Mouse (Mus musculus) MEL (cell line): ENCODE results near the gene Ptpn12. TPM values are rescaled to one million over a fixed set of nuclear protein-coding genes. Genes with fewer than 3 reads are reported as not detected.
A peak's percentile ranks its signal among the peaks of the same experiment; 100 is the strongest.

Experiments
- DNase-seq: peaks from one replicate; pipeline ENCODE4 v3.0.0; 2011; ENCODE audit warnings: low read depth, low spot score
- H3K27ac ChIP-seq: 2 replicates; pipeline ENCODE4 v1.5.1; 2012; ENCODE audit warnings: low read depth, mild to moderate bottlenecking, control low read depth, low read length, moderate library complexity; ENCODE audit not compliant: control insufficient read depth
- H3K27me3 ChIP-seq, 2 experiments: fragments of 150-350 bp in 1 of 2; sonication (generic) in 1 of 2; 2 replicates each; pipeline ENCODE4 v1.6.1; 2012; ENCODE audit warnings: low read length in 2 of 2, mild to moderate bottlenecking in 2 of 2, improper control_type of control experiment in 1 of 2, moderate library complexity in 1 of 2; ENCODE audit not compliant: insufficient read depth in 2 of 2, control insufficient read depth in 1 of 2
- H3K36me3 ChIP-seq, 2 experiments: 2 replicates each; pipeline ENCODE4 v1.6.1; 2012 to 2014; ENCODE audit warnings: low read length in 2 of 2, improper control_type of control experiment in 1 of 2, inconsistent platforms in 1 of 2, mild to moderate bottlenecking in 1 of 2; ENCODE audit not compliant: insufficient read depth in 2 of 2, control insufficient read depth in 1 of 2
- H3K4me1 ChIP-seq, 2 experiments: fragments of 150-350 bp in 1 of 2; sonication (generic) in 1 of 2; 2 replicates each; pipeline ENCODE4 v1.6.1; 2012; ENCODE audit warnings: low read length in 2 of 2, improper control_type of control experiment in 1 of 2, mild to moderate bottlenecking in 1 of 2; ENCODE audit not compliant: insufficient read depth in 2 of 2, control insufficient read depth in 1 of 2
- H3K4me3 ChIP-seq, 2 experiments: fragments of 150-350 bp in 1 of 2; sonication (generic) in 1 of 2; 2 replicates each; pipeline ENCODE4 v1.5.1; 2012; ENCODE audit warnings: low read depth in 2 of 2, low read length in 2 of 2, mild to moderate bottlenecking in 2 of 2, moderate library complexity in 2 of 2, control low read depth in 1 of 2, improper control_type of control experiment in 1 of 2; ENCODE audit not compliant: control insufficient read depth in 1 of 2, insufficient read depth in 1 of 2
- H3K79me2 ChIP-seq: 2 replicates; pipeline ENCODE4 v1.6.1; 2012; ENCODE audit warnings: mild to moderate bottlenecking, low read length, moderate library complexity; ENCODE audit not compliant: control insufficient read depth, poor library complexity, insufficient read depth
- H3K9ac ChIP-seq: 2 replicates; pipeline ENCODE4 v1.6.1; 2012; ENCODE audit warnings: low read depth, mild to moderate bottlenecking, control low read depth, low read length, moderate library complexity; ENCODE audit not compliant: control insufficient read depth, poor library complexity, severe bottlenecking
- H3K9me3 ChIP-seq: fragments of 150-350 bp; sonication (generic); replicated peaks from 2 replicates; pipeline ENCODE4 v1.6.1; 2012; ENCODE audit warnings: mild to moderate bottlenecking, low read length, improper control_type of control experiment, moderate library complexity; ENCODE audit not compliant: insufficient read depth
- BHLHE40 ChIP-seq: IDR thresholded peaks from 2 replicates; pipeline ENCODE4 v1.6.1; 2012; ENCODE audit warnings: low read depth, mild to moderate bottlenecking, inconsistent platforms, low read length, improper control_type of control experiment, borderline replicate concordance
- CHD2 ChIP-seq: IDR thresholded peaks from 2 replicates; pipeline ENCODE4 v1.6.1; 2011; ENCODE audit warnings: low read length, improper control_type of control experiment
- CTCF ChIP-seq, 3 experiments: IDR thresholded peaks in 2 of 3; conservative IDR thresholded peaks in 1 of 3; 2 replicates each; pipeline ENCODE4 v1.5.1; 2011 to 2012; ENCODE audit warnings: low read length in 3 of 3, low read depth in 2 of 3, mild to moderate bottlenecking in 2 of 3, improper control_type of control experiment in 1 of 3, inconsistent platforms in 1 of 3, mixed read lengths in 1 of 3, moderate library complexity in 1 of 3; ENCODE audit not compliant: control insufficient read depth in 1 of 3, insufficient read depth in 1 of 3, poor library complexity in 1 of 3, severe bottlenecking in 1 of 3
- E2F4 ChIP-seq: IDR thresholded peaks from 2 replicates; pipeline ENCODE4 v1.6.1; 2011; ENCODE audit warnings: low read depth, low read length, improper control_type of control experiment, borderline replicate concordance
- ELF1 ChIP-seq: IDR thresholded peaks from 2 replicates; pipeline ENCODE4 v1.6.1; 2014; ENCODE audit warnings: low read depth, mild to moderate bottlenecking, inconsistent platforms, low read length, improper control_type of control experiment, moderate library complexity
- EP300 ChIP-seq, 2 experiments: IDR thresholded peaks; 2 replicates each; pipeline ENCODE4 v1.6.1; 2011; ENCODE audit warnings: improper control_type of control experiment in 2 of 2, low read length in 2 of 2, low read depth in 1 of 2, mild to moderate bottlenecking in 1 of 2
- ETS1 ChIP-seq: IDR thresholded peaks from 2 replicates; pipeline ENCODE4 v1.6.1; 2012; ENCODE audit warnings: low read depth, mild to moderate bottlenecking, inconsistent platforms, low read length, improper control_type of control experiment, moderate library complexity
- GABPA ChIP-seq: IDR thresholded peaks from 2 replicates; pipeline ENCODE4 v1.6.1; 2012; ENCODE audit warnings: low read depth, mild to moderate bottlenecking, inconsistent platforms, low read length, improper control_type of control experiment, moderate library complexity
- HCFC1 ChIP-seq: IDR thresholded peaks from 2 replicates; pipeline ENCODE4 v1.6.1; 2012; ENCODE audit warnings: low read depth, mild to moderate bottlenecking, inconsistent platforms, low read length, improper control_type of control experiment, moderate library complexity
- JUND ChIP-seq: IDR thresholded peaks from 2 replicates; pipeline ENCODE4 v1.6.1; 2011; ENCODE audit warnings: low read depth, mild to moderate bottlenecking, improper control_type of control experiment, low read length
- KAT2A ChIP-seq: conservative IDR thresholded peaks from 2 replicates; pipeline ENCODE4 v1.6.1; 2012; ENCODE audit warnings: low read depth, low read length, improper control_type of control experiment, inconsistent platforms
- MAFK ChIP-seq: IDR thresholded peaks from 2 replicates; pipeline ENCODE4 v1.6.1; 2011; ENCODE audit warnings: low read depth, mild to moderate bottlenecking, low read length, improper control_type of control experiment, borderline replicate concordance
- MAX ChIP-seq: IDR thresholded peaks from 2 replicates; pipeline ENCODE4 v1.6.1; 2011; ENCODE audit warnings: low read length, improper control_type of control experiment
- MAZ ChIP-seq: IDR thresholded peaks from 2 replicates; pipeline ENCODE4 v1.6.1; 2012; ENCODE audit warnings: low read depth, mild to moderate bottlenecking, inconsistent platforms, low read length, improper control_type of control experiment
- MEF2A ChIP-seq: IDR thresholded peaks from 2 replicates; pipeline ENCODE4 v1.6.1; 2014; ENCODE audit warnings: low read depth, mild to moderate bottlenecking, inconsistent platforms, low read length, improper control_type of control experiment; ENCODE audit not compliant: poor library complexity, insufficient replicate concordance, severe bottlenecking; ENCODE audit errors: extremely low read depth
- MXI1 ChIP-seq: IDR thresholded peaks from 2 replicates; pipeline ENCODE4 v1.6.1; 2011; ENCODE audit warnings: mild to moderate bottlenecking, low read depth, low read length, improper control_type of control experiment
- MYB ChIP-seq: IDR thresholded peaks from 2 replicates; pipeline ENCODE4 v1.6.1; 2011; ENCODE audit warnings: mild to moderate bottlenecking, low read depth, low read length, improper control_type of control experiment
- MYC ChIP-seq: IDR thresholded peaks from 2 replicates; pipeline ENCODE4 v1.6.1; 2011; ENCODE audit warnings: low read depth, mild to moderate bottlenecking, low read length, improper control_type of control experiment, moderate library complexity
- NELFE ChIP-seq: IDR thresholded peaks from 2 replicates; pipeline ENCODE4 v1.6.1; 2011; ENCODE audit warnings: low read depth, low read length, improper control_type of control experiment
- NRF1 ChIP-seq: IDR thresholded peaks from 2 replicates; pipeline ENCODE4 v1.6.1; 2014; ENCODE audit warnings: low read depth, mild to moderate bottlenecking, inconsistent platforms, low read length, improper control_type of control experiment, moderate library complexity; ENCODE audit not compliant: poor library complexity, insufficient read depth, severe bottlenecking
- POLR2AphosphoS2 ChIP-seq: IDR thresholded peaks from 2 replicates; pipeline ENCODE4 v1.6.1; 2011; ENCODE audit warnings: low read length, improper control_type of control experiment
- POLR2AphosphoS5 ChIP-seq: IDR thresholded peaks from 2 replicates; pipeline ENCODE4 v1.6.1; 2012; ENCODE audit warnings: low read depth, borderline replicate concordance, mild to moderate bottlenecking, inconsistent platforms, low read length, moderate library complexity, mixed read lengths
- RAD21 ChIP-seq: IDR thresholded peaks from 2 replicates; pipeline ENCODE4 v1.6.1; 2011; ENCODE audit warnings: mild to moderate bottlenecking, low read depth, low read length, improper control_type of control experiment
- RCOR1 ChIP-seq: IDR thresholded peaks from 2 replicates; pipeline ENCODE4 v1.6.1; 2012; ENCODE audit warnings: low read depth, mild to moderate bottlenecking, inconsistent platforms, low read length, improper control_type of control experiment
- SMC3 ChIP-seq: IDR thresholded peaks from 2 replicates; pipeline ENCODE4 v1.6.1; 2011; ENCODE audit warnings: low read depth, low read length, improper control_type of control experiment
- TAL1 ChIP-seq: IDR thresholded peaks from 2 replicates; pipeline ENCODE4 v1.6.1; 2012; ENCODE audit warnings: mild to moderate bottlenecking, inconsistent platforms, low read length, moderate library complexity, mixed read lengths
- TBP ChIP-seq: IDR thresholded peaks from 2 replicates; pipeline ENCODE4 v1.8.0; 2011; ENCODE audit warnings: low read depth, low read length, improper control_type of control experiment
- TCF12 ChIP-seq: IDR thresholded peaks from 2 replicates; pipeline ENCODE4 v1.6.1; 2014; ENCODE audit warnings: low read depth, mild to moderate bottlenecking, inconsistent platforms, low read length, improper control_type of control experiment, moderate library complexity
- UBTF ChIP-seq: IDR thresholded peaks from 2 replicates; pipeline ENCODE4 v1.6.1; 2012; ENCODE audit warnings: low read depth, mild to moderate bottlenecking, inconsistent platforms, low read length, improper control_type of control experiment, moderate library complexity, borderline replicate concordance; ENCODE audit not compliant: insufficient read depth
- USF1 ChIP-seq: IDR thresholded peaks from 2 replicates; pipeline ENCODE4 v1.6.1; 2014; ENCODE audit warnings: low read depth, mild to moderate bottlenecking, inconsistent platforms, low read length, improper control_type of control experiment, moderate library complexity
- USF2 ChIP-seq, 2 experiments: IDR thresholded peaks; 2 replicates each; pipeline ENCODE4 v1.6.1; 2011 to 2012; ENCODE audit warnings: improper control_type of control experiment in 2 of 2, low read length in 2 of 2, borderline replicate concordance in 1 of 2, inconsistent platforms in 1 of 2, low read depth in 1 of 2, mild to moderate bottlenecking in 1 of 2; ENCODE audit not compliant: insufficient read depth in 1 of 2
- ZC3H11A ChIP-seq: IDR thresholded peaks from 2 replicates; pipeline ENCODE4 v1.6.1; 2012; ENCODE audit warnings: low read depth, mild to moderate bottlenecking, inconsistent platforms, low read length, improper control_type of control experiment
- ZKSCAN1 ChIP-seq: IDR thresholded peaks from 2 replicates; pipeline ENCODE4 v1.6.1; 2012; ENCODE audit warnings: low read depth, mild to moderate bottlenecking, inconsistent platforms, low read length, improper control_type of control experiment, moderate library complexity
- ZNF384 ChIP-seq: IDR thresholded peaks from 2 replicates; pipeline ENCODE4 v1.6.1; 2012; ENCODE audit warnings: low read depth, mild to moderate bottlenecking, inconsistent platforms, low read length, improper control_type of control experiment
- polyA plus RNA-seq, 2 experiments: library from polyadenylated mRNA; stranded (reverse) in 1 of 2; unstranded in 1 of 2; fragments of >175 nt in 1 of 2; fragments of >200 nt in 1 of 2; gene quantifications; 2 replicates each; pipeline versions ENCODE4 v1.2.1 to v1.2.4; 2012; ENCODE audit warnings: low replicate concordance in 2 of 2, low read depth in 1 of 2; ENCODE audit not compliant: insufficient read length in 2 of 2, insufficient read depth in 1 of 2, missing spikeins in 1 of 2
- total RNA-seq: library from RNA; depleted of rRNA; stranded (reverse); fragments of 300-350 nt; gene quantifications from 2 replicates; pipeline ENCODE4 v1.2.3, GENCODE M21; 2012; rRNA removed

Ptpn12 gene
- total RNA-seq = 14.8 and 23.2 TPM in 2 replicates
- polyA plus RNA-seq = 100 to 1,000 TPM in 1 of 2 experiments, 10 to 100 TPM in 1; 58.2 to 177 TPM

- peak within 1 kb of the TSS; percentile 90 to 97 for H3K4me3 ChIP-seq
- H3K9me3 ChIP-seq = no peaks in the 10 kb centered on the region
- H3K36me3 ChIP-seq = peaks cover 0 to 29% of the 10 kb centered on the region in 2 experiments; a peak in 2 of 4 replicates
- H3K79me2 ChIP-seq = peaks cover 39% of the 10 kb centered on the region
- H3K4me1 ChIP-seq = peaks cover 19 to 27% of the 10 kb centered on the region in 2 experiments
- peak; percentile 98 for DNase-seq
- peak within 1 kb of the TSS; percentile 93 for H3K27ac ChIP-seq
- H3K27me3 ChIP-seq = no peaks in the 10 kb centered on the region
- H3K9ac ChIP-seq = peak within 1 kb of the TSS; percentile 85
- TF ChIP-seq TCF12 (peak; percentile 67), MAFK (no peak), JUND (no peak), ZKSCAN1 (no peak), ELF1 (peak; percentile 63; the same call in 1 of the 2 replicates), MYC (no peak), NELFE (peak; percentile 99), TAL1 (no peak), SMC3 (no peak; the same call in 1 of the 2 replicates), E2F4 (no peak), KAT2A (no peak; the same call in 1 of the 2 replicates), MEF2A (no peak), ZC3H11A (no peak), NRF1 (0 out of 2 replicates have a peak, but pooled peaks have one; percentile 19), UBTF (0 out of 2 replicates have a peak, but pooled peaks have one; percentile 71), CHD2 (no peak), POLR2AphosphoS2 (peak; percentile 99), POLR2AphosphoS5 (0 out of 2 replicates have a peak, but pooled peaks have one; percentile 25), ZNF384 (no peak), HCFC1 (peak; percentile 86), RAD21 (no peak), BHLHE40 (no peak), MAZ (no peak; the same call in 1 of the 2 replicates), MXI1 (peak; percentile 23; the same call in 1 of the 2 replicates), RCOR1 (no peak; the same call in 1 of the 2 replicates), EP300 (IDR thresholded peaks at IDR 0.05; ENCODE audit: low read depth in 1 of 2, low read length in 2 of 2) (peak in 1 of 2 experiments; percentile 39; a peak in 1 of 4 replicates), MAX (no peak; the same call in 1 of the 2 replicates), USF1 (0 out of 2 replicates have a peak, but pooled peaks have one; percentile 27), CTCF (IDR thresholded peaks at IDR 0.05 in 2 of 3, conservative IDR thresholded peaks at IDR 0.05 in 1 of 3; ENCODE audit: control insufficient read depth in 1 of 3, insufficient read depth in 1 of 3, low read depth in 2 of 3, low read length in 3 of 3, poor library complexity in 1 of 3, severe bottlenecking in 1 of 3) (no peak; a peak in 1 of 6 replicates), MYB (no peak), TBP (peak; percentile 64; the same call in 1 of the 2 replicates), USF2 (IDR thresholded peaks at IDR 0.05; ENCODE audit: borderline replicate concordance in 1 of 2, insufficient read depth in 1 of 2, low read depth in 1 of 2, low read length in 2 of 2) (no peak), ETS1 (peak; percentile 41), GABPA (no peak)
Observed at GRCm38 (mm10) chr5:21055820-21056531, at the start of gene Ptpn12. TSS of gene Ptpn12 (minus strand) at chr5:21055911.
